ENCODE assay signal across 9 mouse cellular contexts in the genomic region with DNA sequence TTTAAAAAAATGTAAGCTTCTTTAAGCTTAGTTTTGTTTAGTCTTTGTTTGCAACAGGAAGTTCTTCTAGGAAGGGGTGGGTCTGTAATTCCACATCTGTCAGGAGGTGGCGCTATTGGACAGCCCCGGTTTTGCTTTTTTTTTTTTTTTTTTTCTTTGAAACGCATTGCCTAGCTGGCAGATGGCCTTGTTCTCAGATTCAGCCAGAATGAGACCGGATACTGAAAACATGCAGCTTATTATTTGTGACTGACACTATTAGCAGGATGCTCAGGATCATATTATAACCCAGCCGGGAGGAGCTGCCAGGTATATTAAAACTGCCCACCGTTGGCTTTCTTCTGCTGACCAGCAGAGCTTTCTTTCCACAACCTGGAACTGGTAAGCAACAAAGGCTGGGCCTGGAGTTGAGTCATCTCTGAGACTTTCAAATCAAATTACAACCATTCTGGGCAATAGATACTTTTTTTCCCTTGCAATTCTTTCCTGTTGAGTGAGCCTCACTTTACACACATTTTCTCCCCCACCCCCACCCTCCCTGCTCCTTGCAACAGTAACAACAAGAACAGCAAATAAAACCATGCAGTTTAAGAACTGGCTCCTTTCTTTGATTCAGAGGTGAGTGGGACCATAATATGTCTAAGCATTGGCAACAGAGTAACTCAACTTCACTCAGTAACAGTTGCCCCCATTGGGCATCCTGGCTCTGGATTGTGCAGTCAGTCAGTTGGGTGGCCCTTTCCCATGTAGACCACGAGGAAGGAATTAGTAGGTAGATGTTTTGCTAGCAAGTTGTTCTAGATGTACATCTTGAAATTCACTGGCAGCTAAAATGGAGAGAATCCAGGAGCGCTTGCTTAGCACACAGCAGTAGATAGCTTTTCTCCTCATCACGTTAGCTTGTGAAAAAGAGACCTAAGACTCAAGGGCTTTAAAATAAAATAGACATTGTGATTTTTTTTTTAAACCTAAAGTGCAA.
A peak's percentile ranks its signal among the peaks of the same experiment; 100 is the strongest.
DNase-seq lines count a peak whose midpoint lies in the region; ATAC-seq and TF ChIP-seq lines count a peak whose summit lies in the region.
"Had no signal": no experiment of that assay in that cellular context is flagged by ENCODE, and none has a peak within 500 bp of the region (broad histone marks: within the 10 kb centered on the region; RNA-seq: fewer than 3 reads in every experiment).

No protein-coding gene starts in this region.

- no peak overlapping the region for H3K9ac ChIP-seq in ES-E14 (ENCODE audit: insufficient read depth, low read depth, low read length, poor library complexity, severe bottlenecking)
- H3K9ac ChIP-seq in forebrain, embryonic 14.5 days (ENCODE audit: low read length) = no peak overlapping the region

- no peak for TF ChIP-seq POLR2A in lung, adult 2 months (IDR thresholded peaks at IDR 0.05; ENCODE audit: borderline replicate concordance, extremely low read depth, low read depth, low read length)

- H3K27me3 ChIP-seq in forebrain, embryonic 14.5 days (replicated peaks; ENCODE audit: control insufficient read depth, insufficient read depth, low read length) = no peaks in the 10 kb centered on the region

- DNase-seq in ES-E14 (ENCODE audit: low read depth, low spot score) = peak; percentile 75
- peak; percentile 62 for DNase-seq in c-Kit-positive CD71-positive TER-119-positive erythroid progenitor cells, embryonic 14.5 days (ENCODE audit: low spot score)
- DNase-seq in forebrain, embryonic 14.5 days (ENCODE audit: low spot score) = peak; percentile 91
- peak; percentile 85 to 88 for DNase-seq in heart, postnatal 10 days
- DNase-seq in kidney, postnatal 36 days = peak; percentile 72 to 84
- DNase-seq in lung, adult 2 months = peak; percentile 69
- DNase-seq in ovary, postnatal 10 days (ENCODE audit: low spot score) = peak; percentile 29
- DNase-seq in thymus, postnatal 25 days = peak; percentile 84

- H3K9me3 ChIP-seq in ES-E14 (ENCODE audit: control insufficient read depth, insufficient read depth, low read depth, low read length) = no peaks in the 10 kb centered on the region
- peaks cover 7% of the 10 kb centered on the region; the same call in 1 of the 2 replicates for H3K9me3 ChIP-seq in forebrain, embryonic 14.5 days (replicated peaks; ENCODE audit: control insufficient read depth, low read length)

- intact Hi-C loops in heart, postnatal 10 days (cut with DNase I) = loop anchor here (1.0 to 5.0 kb wide), 3 partner anchors 87 to 255 kb away; no protein-coding TSS in a partner anchor

- H3K4me1 ChIP-seq in ES-E14 (ENCODE audit: control insufficient read depth in 2 of 2, insufficient read depth in 2 of 2, low read length in 2 of 2, poor library complexity in 1 of 2) = peaks cover 0 to 11% of the 10 kb centered on the region in 2 experiments; a peak in 2 of 4 replicates
- peaks cover 4% of the 10 kb centered on the region; the same call in 1 of the 2 replicates for H3K4me1 ChIP-seq in forebrain, embryonic 14.5 days (ENCODE audit: control insufficient read depth, insufficient read depth, low read length)
- peaks cover 10% of the 10 kb centered on the region for H3K4me1 ChIP-seq in lung, adult 2 months (ENCODE audit: control insufficient read depth, insufficient read depth, low read length)

- ATAC-seq in forebrain, embryonic 14.5 days = peak; percentile 74

- no peak overlapping the region for H3K4me2 ChIP-seq in forebrain, embryonic 14.5 days (ENCODE audit: low read length)

- TF ChIP-seq CTCF in lung, adult 2 months (IDR thresholded peaks at IDR 0.05; ENCODE audit: insufficient read depth, low read length) = peak; percentile 40; the same call in 1 of the 2 replicates

- H3K27ac ChIP-seq in ES-E14 (ENCODE audit: insufficient read depth, low read depth, low read length, poor library complexity, severe bottlenecking) = no peak overlapping the region
- H3K27ac ChIP-seq in forebrain, embryonic 14.5 days (ENCODE audit: low read depth, low read length) = peak overlapping the region; percentile 75; the same call in 1 of the 2 replicates
- H3K27ac ChIP-seq: macrophage had no signal

- no peak overlapping the region for H3K4me3 ChIP-seq in ES-E14 (ENCODE audit: insufficient read depth in 1 of 2, low read depth in 1 of 2, low read length in 2 of 2, poor library complexity in 1 of 2, severe bottlenecking in 1 of 2)
- no peak overlapping the region for H3K4me3 ChIP-seq in forebrain, embryonic 14.5 days (ENCODE audit: low read depth, low read length)
- H3K4me3 ChIP-seq in lung, adult 2 months (replicated peaks; ENCODE audit: extremely low read depth, low read depth, low read length) = no peak overlapping the region

- H3K36me3 ChIP-seq in ES-E14 (ENCODE audit: control insufficient read depth, insufficient read depth, low read length, poor library complexity, severe bottlenecking) = no peaks in the 10 kb centered on the region
- no peaks in the 10 kb centered on the region for H3K36me3 ChIP-seq in forebrain, embryonic 14.5 days (ENCODE audit: control insufficient read depth, insufficient read depth, low read length)

- WGBS in forebrain, embryonic 14.5 days = 33% methylated on average over 9 of the region's 9 CpGs
- 27% methylated on average over 9 of the region's 9 CpGs for WGBS in lung, adult 2 months

- in situ Hi-C loops in ES-E14 (cut with MboI; ENCODE audit: low sequenced_read_pairs in 2 of 2, unreplicated experiment in 2 of 2) = loop anchor here (10.0 to 25.0 kb wide), 3 partner anchors 205 to 305 kb away; no protein-coding TSS in a partner anchor

TF ChIP-seq in ES-E14, 5 proteins besides CTCF, POLR2A, EP300 and RAD21:
- peak; percentile 33; the same call in 1 of the 2 replicates for TF ChIP-seq ZC3H11A (IDR thresholded peaks at IDR 0.05; ENCODE audit: borderline replicate concordance, low read depth, low read length)
- no peak for TF ChIP-seq HCFC1 (IDR thresholded peaks at IDR 0.05; ENCODE audit: borderline replicate concordance, insufficient read depth, low read length)
- TF ChIP-seq MAFK (IDR thresholded peaks at IDR 0.05; ENCODE audit: insufficient read depth, low read depth, low read length) = no peak; the same call in 1 of the 2 replicates
- peak; percentile 99 for TF ChIP-seq ZNF384 (IDR thresholded peaks at IDR 0.05; ENCODE audit: low read depth, low read length)

Comparison
In these comparisons a context has a peak if more than half of its experiments do, and no peak if none do; other contexts are left out.
1. DNase-seq: peak in every context shown above with its lines; median percentile 91 in forebrain, embryonic 14.5 days; 86 in heart, postnatal 10 days; 84 in thymus, postnatal 25 days; 78 in kidney, postnatal 36 days; 75 in ES-E14; 69 in lung, adult 2 months; 62 in c-Kit-positive CD71-positive TER-119-positive erythroid progenitor cells, embryonic 14.5 days; 29 in ovary, postnatal 10 days.